Mouse (Mus musculus) gastrocnemius, postnatal 14 days (tissue): Measurements from ENCODE around the gene Scd4. TPM values are rescaled to one million over a fixed set of nuclear protein-coding genes. Genes with fewer than 3 reads are reported as not detected.
A peak's percentile ranks its signal among the peaks of the same experiment; 100 is the strongest.
"Not testable (repeated sequence)": the region's sequence is repeated elsewhere in the genome, so short reads cannot be mapped to it uniquely, and the experiment has no call there.

Experiments
- DNase-seq: peaks from one replicate; pipeline ENCODE4 v3.0.0; 2021; ENCODE audit warnings: mixed read lengths
- intact Hi-C: fragments of 180-260 bp; cut with DNase I; formaldehyde crosslinking; loops from one replicate; pipeline ENCODE4 v1.15.1; 2025; ENCODE audit warnings: low total_unique reads
- total RNA-seq, 2 experiments: library from RNA; stranded (reverse); gene quantifications; 2 replicates each; pipeline ENCODE4 v1.2.3; 2021

Gene Scd4
- total RNA-seq, 2 experiments from 2014 or later, result 0.24 to 0.29 TPM

DNA sequence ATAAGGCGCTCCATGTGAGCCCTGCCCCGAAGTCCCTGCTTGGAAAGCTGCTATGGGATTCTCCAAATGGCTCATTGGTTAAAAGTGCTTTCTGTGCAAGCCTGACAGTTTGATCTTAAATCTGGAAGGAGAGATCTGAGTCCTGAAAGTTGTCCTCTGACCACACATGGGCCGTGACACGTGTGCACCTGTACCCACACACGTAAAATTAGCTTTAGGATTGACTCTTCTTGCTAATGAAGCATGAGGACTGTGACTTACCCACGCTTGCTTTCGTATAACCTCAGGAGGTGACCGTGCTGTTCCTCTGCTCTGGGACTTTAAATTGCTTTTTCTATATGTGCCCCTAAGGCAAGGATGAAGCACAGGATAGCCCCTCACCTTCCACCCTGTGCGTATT, 33.8 kb upstream of the Scd4 start:
- DNase-seq, result no peak
- intact Hi-C loops, result no loop called here

DNA sequence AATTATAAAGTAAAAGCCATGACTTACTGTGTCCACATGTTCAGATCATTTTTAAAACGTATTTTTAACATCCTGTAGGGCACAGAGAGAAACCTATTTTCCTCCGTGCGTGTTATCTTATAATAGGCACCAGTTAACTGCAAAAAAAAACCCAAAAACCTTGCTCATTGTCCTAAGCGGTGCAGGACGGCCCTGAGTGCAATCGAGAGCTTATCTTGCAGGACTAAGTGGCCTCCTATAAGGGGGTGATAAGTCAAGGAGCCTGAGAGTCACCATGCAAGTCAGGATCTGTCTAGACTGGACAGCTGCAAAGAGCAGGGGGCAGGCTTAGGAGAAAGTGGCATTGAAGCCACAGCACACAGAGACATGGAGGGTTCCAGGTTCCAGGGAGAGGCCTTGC, 33.0 kb upstream of the Scd4 start:
- no peak for DNase-seq
- intact Hi-C loops, result no loop called here

DNA sequence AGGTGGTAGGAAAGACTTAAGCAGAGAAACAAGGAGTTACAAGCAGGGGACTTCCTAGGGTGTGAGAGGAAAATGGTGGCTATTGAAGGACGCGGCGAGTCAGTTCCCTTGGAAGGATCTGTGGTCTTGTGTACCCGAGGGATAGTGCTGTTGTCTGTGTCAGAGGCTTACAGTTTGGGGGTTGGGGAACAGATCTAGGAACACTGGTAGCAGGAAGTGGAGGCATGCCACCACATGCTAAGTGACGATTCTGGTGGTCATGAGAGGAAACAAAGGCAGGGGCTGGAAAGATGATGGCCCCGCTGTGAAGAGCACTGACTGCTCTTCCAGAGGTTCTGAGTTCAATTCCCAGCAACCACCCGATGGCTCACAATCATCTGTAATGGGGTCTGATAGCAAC, 32.4 kb upstream of the Scd4 start:
- intact Hi-C loops, result no loop called here
- DNase-seq, result no peak

DNA sequence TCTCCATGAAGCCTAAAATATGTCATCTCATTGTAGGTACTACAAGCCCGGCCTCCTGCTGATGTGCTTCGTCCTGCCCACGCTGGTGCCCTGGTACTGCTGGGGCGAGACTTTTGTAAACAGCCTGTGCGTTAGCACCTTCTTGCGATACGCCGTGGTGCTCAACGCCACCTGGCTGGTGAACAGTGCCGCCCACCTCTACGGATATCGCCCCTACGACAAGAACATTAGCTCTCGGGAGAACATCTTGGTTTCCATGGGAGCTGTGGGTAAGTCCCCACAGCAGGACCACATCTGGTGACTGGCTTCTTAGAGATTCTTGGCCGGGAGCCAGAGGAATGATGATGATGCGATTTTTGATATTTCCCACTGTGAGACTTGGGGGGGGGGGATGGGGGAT, 31.7 kb upstream of the Scd4 start:
- peak; percentile 22 for DNase-seq
- intact Hi-C loops, result no loop called here

DNA sequence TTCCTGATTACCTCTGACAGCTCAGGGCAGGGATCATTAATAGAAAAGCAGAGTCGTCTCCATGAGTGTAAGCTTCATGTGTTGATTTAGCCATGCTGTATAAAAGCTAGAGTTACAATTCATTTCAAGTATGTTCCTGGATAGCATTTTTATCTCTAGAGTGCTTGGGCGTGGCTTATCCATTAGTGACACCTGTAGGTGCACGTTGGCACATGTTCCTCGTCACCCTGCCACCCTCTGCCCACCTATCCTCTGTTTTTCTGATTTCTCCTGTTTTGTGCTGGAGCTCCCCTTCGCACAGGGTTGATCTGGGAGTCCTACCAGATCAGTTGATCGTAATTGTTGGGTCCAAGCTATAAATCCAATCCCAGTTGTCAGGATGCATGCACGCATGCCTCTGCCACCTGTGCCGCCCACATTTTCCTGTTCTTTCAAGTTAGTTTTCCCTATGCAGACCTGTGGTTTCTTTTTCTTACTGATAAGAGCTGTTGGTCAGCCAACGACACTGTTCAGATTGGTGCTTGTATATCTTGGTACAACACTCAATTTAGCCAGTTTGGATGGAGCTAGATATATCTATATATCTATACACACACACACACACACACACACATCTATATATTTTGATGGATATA, 31.1 kb upstream of the Scd4 start:
- no peak for DNase-seq
- intact Hi-C loops, result no loop called here

DNA sequence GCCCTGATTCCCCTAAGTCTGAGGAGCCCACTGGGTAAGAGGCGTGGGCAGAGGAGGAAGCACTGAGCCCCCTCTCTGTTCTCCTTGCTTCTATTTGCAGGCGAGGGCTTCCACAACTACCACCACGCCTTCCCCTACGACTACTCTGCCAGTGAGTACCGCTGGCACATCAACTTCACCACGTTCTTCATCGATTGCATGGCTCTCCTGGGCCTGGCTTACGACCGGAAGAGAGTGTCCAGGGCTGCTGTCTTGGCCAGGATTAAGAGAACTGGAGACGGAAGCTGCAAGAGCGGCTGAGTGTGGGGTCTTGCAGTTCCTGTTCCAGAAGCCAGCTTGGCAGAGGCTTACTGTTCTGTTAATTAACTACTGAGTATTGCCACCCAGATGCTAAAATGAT, 30.0 kb upstream of the Scd4 start:
- DNase-seq, result no peak
- intact Hi-C loops, result no loop called here

DNA sequence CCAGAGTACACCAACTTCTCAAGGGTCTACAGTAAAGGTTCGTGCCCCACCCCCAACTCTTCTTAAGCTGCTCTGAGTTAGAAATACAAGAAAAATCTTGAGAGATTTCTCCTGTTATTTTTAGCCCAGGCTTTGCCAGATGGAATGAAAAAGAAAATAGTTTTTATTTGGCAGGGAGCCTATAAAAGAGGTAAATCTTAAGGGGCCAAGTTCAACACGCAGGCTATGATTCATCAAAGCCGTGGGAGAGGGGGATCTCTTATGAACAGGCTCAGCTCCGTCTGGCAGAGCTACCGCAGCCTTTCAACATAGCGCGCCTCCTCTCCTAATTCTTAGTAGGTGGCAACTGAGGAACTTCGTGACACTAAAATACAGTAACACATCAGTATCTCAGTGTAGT, 29.4 kb upstream of the Scd4 start:
- DNase-seq, result no peak
- intact Hi-C loops, result no loop called here

DNA sequence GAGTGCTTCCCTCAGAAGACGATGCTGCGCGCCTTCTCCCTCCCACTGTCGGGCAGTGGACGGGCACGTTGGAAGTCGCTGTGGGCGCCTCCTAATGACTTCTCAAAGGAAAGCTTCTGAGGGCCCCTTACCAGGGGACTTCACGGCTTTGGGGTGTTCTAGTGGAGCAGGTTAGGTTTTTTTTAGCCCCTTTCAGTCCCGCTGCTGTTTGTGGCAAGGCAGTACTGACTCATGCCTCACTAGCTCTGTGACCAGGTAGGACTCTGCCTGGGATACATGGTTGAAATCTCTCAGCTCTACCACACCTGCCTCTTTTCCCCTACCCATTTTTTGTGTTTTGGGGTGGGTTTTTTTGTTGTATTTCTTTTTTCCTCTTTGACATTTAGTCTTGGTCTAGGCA, 28.5 kb upstream of the Scd4 start:
- intact Hi-C loops, result no loop called here
- DNase-seq, result no peak

DNA sequence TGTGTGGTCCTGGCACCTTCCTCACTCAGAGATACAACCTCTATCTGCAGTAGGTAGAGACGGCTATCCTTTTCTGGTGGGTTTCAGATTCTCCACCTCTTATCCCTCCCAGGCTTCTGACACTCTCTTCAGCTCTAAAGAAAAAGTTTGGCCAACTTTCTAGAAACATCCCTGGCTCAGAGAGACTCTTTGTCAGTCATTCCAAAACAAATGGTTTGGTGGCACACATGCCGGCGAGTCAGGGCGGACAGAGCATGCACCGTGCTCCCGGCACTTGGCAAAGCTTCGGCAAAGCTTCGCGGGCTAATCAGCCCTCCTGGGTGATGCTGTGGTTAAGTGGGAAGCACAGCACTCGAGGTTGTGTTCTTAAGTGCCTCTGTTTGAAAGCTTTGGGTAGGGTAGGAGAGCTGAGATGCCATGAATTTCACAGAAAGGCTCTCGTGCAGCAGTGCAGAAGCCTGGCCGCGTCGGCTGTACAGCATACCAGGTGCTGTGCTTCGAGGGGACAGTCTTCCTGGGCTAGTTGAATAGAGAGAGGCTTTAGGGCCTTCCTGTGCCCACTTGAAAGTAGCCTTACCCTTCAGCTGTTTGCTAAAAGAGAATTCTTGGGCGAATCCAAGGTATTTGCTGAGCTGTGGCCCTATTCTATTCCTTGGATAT, 27.9 kb upstream of the Scd4 start:
- intact Hi-C loops, result no loop called here
- DNase-seq, result no peak

DNA sequence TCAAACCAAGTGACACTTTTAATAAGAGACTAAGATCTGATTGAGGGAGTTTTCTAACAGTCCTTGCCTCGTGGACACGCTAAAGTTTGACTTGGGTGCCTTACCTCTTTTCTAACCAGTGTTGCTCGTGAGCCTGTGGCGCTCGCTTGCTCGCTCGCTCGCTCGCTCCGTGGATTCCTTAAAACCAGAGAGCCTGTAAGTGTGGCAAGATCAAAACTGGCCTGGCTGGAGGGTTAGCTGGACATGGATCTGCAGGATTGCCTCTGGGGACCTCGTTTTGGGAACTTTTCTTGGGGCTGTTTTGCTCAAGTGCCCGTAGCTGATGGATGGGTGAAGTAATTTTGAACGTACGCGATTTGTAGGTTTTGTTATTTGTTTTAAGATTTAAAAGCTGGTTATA, 27.2 kb upstream of the Scd4 start:
- DNase-seq, result no peak
- intact Hi-C loops, result no loop called here

DNA sequence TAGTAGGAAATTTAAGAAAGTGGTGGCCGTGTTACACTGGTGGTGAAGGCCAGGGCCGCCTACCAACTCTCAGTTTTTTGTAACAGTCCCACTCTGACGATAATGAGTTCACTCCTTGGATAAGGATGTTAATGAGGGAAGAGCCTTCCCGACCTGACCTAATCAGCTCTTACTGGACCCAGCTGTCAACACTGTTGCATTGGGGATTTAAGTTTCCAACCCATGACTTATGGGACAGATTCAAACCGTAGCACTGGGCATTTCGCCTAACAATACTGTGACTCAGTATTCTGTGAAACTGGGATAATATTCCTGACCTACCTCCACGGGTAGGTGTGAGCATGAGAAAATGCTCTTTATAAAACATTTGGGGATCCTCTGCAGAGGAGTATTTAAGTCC, 26.7 kb upstream of the Scd4 start:
- no peak for DNase-seq
- intact Hi-C loops, result no loop called here

DNA sequence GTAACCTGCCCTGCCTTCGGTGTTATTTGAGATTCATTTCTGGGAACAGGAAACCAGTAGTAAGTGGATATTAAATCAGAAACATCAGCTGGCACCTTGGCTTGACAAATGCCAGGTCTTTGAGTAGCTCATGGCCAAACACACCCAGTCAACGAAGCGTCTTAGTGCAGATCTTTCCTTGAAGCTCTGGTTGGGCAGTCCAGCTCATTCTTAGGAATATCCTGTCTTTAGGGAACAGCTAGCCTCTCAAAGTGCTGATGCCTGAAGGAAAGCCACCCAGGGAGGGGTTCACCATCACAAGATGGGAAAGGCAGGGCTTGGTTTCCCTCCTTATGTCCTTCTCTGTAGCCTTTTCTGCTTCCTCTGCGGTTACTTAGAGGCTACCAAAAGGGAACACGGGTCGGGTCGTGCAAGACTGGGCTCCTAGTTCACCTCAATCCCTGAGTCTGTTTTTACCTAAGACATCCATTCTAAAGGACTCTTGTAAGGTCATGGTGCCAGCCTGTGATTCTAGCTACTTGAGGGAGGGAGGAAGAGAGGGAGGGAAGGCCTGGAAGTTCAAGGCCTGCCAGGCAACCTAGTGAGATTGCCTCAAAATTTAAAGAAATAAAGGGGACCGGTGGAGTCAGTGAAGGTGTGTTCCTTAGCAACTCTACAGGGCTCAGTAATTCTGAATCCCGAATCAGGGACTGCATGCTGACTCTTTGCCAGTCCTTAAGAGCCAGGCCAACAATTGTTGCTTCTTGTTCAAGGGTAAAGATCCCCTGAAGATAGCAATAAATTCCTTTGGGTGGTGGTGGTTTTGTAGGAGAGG, 25.6 kb upstream of the Scd4 start:
- intact Hi-C loops, result no loop called here
- no peak for DNase-seq

DNA sequence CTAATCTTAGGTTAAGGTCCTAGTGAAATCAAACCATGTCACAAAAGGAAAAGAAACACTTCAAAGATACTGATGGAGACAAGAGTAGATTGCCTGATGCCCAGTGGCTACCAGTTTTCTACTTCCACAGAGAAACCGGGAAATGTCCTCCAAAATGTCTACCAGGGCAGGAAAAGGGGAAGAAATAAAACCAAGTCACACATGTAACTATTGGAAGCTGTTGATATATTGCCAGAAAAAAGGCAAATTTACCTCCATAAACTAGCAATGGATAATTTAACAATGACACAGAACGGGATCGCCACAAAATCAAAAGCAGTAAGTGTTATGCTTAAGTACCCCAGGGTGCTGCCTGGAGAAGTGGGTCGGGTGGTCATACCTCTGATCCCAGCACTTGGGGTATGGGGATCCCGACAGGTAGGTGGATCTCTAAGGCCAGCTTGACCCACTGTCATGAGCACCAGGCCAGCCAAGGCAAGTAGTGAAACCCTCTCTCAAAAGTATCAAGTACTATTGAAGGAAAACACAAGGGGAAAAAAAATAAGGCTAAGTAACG, 24.9 kb upstream of the Scd4 start:
- DNase-seq, result no peak
- intact Hi-C loops, result no loop called here

DNA sequence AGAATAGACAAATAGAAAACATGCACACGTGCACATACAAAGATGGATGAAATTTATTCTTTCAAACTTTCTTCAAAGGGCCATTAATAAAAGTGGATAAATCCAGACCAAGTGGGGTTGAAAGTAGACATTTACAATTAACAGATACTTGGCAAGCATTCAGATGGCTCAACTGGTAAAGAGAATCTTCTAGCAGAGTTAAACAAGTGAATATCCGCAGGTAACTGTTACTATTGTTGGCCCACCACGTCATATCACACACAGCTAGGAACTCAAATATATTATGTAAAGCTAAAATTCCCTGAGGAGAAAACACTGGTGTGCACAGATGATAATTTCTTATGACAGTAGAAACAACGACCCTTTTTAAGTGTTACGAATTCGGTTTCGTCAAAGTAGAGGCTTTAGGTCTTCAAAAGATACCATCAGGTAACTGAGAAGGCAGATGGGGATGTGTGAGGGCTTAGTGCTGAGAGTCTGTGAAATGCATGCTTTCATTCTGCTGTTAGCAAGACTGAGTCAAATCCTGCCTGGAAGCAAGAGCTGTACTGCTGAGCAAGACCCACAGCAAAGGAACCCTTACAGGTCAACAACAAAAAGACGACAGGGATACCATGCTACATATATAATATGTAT, 24.2 kb upstream of the Scd4 start:
- intact Hi-C loops, result no loop called here
- DNase-seq, result no peak

DNA sequence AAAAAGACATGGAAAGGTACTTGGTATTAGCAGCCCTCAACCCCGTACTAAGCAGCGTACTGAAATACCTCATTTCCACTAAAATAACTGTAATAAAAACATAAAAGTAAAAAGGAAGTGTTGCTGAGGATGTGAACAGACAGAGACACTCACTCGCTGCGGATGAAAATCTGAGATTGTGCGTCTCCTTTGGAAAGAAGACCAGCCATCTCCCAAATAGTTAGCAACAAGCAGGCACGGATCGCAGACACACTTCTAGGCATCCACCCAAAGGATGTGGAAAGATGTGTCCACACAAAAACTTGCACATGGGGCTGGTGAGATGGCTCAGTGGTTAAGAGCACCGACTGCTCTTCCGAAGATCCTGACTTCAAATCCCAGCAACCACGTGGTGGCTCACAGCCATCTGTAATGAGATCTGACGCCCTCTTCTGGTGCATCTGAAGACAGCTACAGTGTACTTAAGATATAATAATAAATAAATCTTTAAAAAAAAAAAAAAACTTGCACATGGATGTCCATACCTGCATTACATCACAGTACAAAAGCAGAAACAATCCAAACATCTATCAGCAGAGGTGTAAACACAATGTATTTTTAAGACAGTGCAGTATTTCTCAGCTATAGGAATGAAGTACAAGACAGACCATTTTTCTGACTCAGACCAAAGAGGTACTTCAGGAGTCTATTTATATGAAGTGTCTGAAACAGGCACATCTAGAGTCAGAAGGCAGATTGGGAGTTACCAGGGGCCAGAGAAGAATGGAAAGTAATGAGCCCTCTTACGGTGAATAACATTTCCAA, 23.3 kb upstream of the Scd4 start:
- no peak for DNase-seq
- intact Hi-C loops, result no loop called here

DNA sequence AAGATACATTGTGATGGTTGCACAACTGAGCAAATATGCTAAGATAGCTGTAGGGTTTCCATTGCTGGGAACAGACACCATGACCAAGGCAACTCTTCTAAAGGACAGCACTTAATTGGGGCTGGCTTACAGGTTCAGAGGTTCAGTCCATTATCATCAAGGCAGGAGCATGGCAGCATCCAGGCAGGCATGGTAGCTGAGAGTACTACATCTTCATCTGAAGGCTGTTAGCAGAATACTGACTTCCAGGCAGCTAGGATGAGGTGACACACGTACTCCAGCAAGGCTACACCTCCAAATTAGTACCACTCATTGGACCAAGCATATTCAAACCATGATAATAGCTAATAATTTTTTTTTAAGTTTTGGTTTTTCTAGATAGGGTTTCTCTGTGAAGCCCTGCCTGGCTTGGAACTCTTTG, 22.7 kb upstream of the Scd4 start:
- intact Hi-C loops, DNase-seq: not testable (repeated sequence)

DNA sequence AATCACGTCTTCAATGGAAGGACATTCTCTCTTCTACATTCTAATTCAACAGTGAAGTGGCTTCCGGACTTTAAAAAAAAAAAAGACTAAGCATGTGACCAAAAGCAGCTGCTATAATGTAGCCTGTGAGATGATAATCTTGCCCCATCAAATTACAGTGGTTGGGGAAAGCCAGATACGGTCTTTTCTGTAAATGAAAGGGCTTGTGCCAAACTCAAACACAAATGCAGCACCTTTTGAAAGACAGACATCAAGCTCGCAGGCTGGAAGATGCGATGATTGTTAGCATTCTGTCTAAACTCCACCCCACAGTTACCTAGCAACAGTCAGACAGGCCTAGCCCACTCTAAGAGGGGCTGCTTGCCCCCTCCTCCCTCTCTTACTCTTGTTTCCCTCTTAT, 22.1 kb upstream of the Scd4 start:
- no peak for DNase-seq
- intact Hi-C loops, result no loop called here

DNA sequence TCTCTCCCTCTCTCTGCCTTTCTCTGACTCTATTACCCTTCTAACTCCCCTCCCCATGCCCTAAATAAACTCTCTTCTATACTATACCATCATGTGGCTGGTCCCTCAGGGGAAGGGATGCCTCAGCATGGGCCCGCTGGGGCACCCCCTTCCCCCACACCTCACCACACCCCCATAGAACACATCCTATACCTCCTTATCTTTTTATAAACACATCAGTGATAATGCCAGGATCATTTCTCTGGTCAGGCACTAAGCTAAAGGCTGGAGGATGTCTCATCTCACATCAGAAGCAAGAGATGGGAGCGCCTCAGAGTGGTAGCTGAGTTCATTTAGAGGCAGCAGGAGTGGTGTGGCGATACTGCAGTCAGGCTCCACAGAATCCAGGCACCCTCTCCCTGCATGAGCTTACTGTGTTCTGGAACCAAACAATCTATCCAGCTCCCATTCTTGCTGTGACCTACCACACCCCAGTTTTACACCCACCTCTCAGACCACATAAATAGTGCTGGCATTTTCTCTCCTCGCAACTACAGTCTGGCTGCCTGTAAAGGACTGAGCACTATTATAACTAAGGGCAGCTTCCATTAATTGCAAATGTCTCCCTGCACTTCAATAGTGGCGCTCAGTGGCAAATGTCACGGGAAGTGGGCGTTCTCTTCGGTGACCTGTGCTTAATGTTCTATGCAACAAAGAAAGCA, 21.4 kb upstream of the Scd4 start:
- intact Hi-C loops, result no loop called here

DNA sequence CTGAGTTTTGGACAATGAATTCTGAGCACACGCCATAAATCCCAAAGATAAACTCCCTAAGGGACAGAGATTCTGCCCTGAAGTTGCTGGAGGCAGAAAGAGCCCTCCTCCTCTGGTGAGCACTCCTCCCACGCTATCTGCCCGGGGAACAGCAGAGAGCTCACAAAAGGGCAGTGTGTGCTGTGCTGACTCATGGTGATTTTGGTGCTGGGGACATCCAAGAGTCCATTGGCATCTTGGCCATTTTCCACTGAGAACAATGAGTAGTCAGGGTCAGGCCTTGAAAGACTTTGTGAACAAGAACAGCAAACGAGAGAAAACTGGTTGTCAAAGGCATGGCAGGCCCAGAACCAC, 20.9 kb upstream of the Scd4 start:
- DNase-seq, result no peak
- intact Hi-C loops, result no loop called here

More for the DNA sequence above, 21.4 kb upstream of the Scd4 start:
- no peak for DNase-seq
